In genomic region chr13:81176071-81176470, GRCm38 (mm10) we compare ENCODE assay signal across 16 mouse cellular contexts.
DNase-seq lines count a peak whose midpoint lies in the region; ATAC-seq and TF ChIP-seq lines count a peak whose summit lies in the region.
"Had no signal": no experiment of that assay in that cellular context is flagged by ENCODE, and none has a peak within 500 bp of the region (broad histone marks: within the 10 kb centered on the region; RNA-seq: fewer than 3 reads in every experiment).

No protein-coding gene starts in this region.

- peak; percentile 68 for ATAC-seq in megakaryocyte, adult 5-6 weeks (ENCODE audit: poor library complexity, severe bottlenecking)
- ATAC-seq in midbrain, embryonic 15.5 days (replicated peaks): no peak
- ATAC-seq: forebrain, embryonic 15.5 days; hindbrain, postnatal 0 days had no signal

- H3K27me3 ChIP-seq in thymus, adult 2 months (ENCODE audit: control insufficient read depth, insufficient read depth, low read length): no peaks in the 10 kb centered on the region
- no peaks in the 10 kb centered on the region for H3K27me3 ChIP-seq in midbrain, embryonic 15.5 days (replicated peaks)
- H3K27me3 ChIP-seq: forebrain, embryonic 15.5 days; neural tube, embryonic 13.5 days had no signal

- no peak for TF ChIP-seq CTCF in thymus, adult 2 months (IDR thresholded peaks at IDR 0.05; ENCODE audit: borderline replicate concordance, control insufficient read depth, extremely low read depth, insufficient read depth, low read length, poor library complexity)

- no peak for TF ChIP-seq POLR2A in thymus, adult 2 months (IDR thresholded peaks at IDR 0.05; ENCODE audit: control insufficient read depth, extremely low read depth, insufficient read depth, low read length, poor library complexity)

- no peak overlapping the region for H3K4me2 ChIP-seq in midbrain, embryonic 15.5 days
- H3K4me2 ChIP-seq: forebrain, embryonic 15.5 days; neural tube, embryonic 13.5 days had no signal

- H3K4me3 ChIP-seq in thymus, adult 2 months (ENCODE audit: control insufficient read depth, insufficient read depth, low read length): no peak overlapping the region
- no peak overlapping the region for H3K4me3 ChIP-seq in midbrain, embryonic 15.5 days
- H3K4me3 ChIP-seq: forebrain, embryonic 15.5 days; neural tube, embryonic 13.5 days had no signal

- DNase-seq in B cell, adult 2 months: peak; percentile 31 to 43
- peak; percentile 7 for DNase-seq in NIH3T3 (ENCODE audit: low read depth)
- peak; percentile 22 for DNase-seq in thymus, adult 2 months
- DNase-seq in cerebellum, adult 18-20 months: no peak
- DNase-seq in kidney, adult 9 months: no peak
- DNase-seq in embryo, embryonic 10 days (ENCODE audit: low spot score): no peak
- DNase-seq: adrenal gland, postnatal 36 days; lung, postnatal 4 days; midbrain, embryonic 14.5 days; retina, postnatal 1 day had no signal

- no peaks in the 10 kb centered on the region for H3K36me3 ChIP-seq in thymus, adult 2 months (ENCODE audit: control insufficient read depth, insufficient read depth, low read length)
- H3K36me3 ChIP-seq in midbrain, embryonic 15.5 days (replicated peaks): no peaks in the 10 kb centered on the region
- H3K36me3 ChIP-seq: forebrain, embryonic 15.5 days; G1E; neural tube, embryonic 13.5 days had no signal

- H3K27ac ChIP-seq in thymus, adult 2 months (ENCODE audit: control insufficient read depth, insufficient read depth, low read length): no peak overlapping the region
- no peak overlapping the region for H3K27ac ChIP-seq in midbrain, embryonic 15.5 days
- H3K27ac ChIP-seq: forebrain, embryonic 15.5 days; hindbrain, postnatal 0 days; neural tube, embryonic 13.5 days had no signal

- no peak overlapping the region for H3K9ac ChIP-seq in midbrain, embryonic 15.5 days
- H3K9ac ChIP-seq: forebrain, embryonic 15.5 days; neural tube, embryonic 13.5 days had no signal

- no peaks in the 10 kb centered on the region for H3K9me3 ChIP-seq in midbrain, embryonic 15.5 days
- H3K9me3 ChIP-seq: forebrain, embryonic 15.5 days; G1E; neural tube, embryonic 13.5 days had no signal

- WGBS in thymus, adult 2 months: 6% methylated on average over 3 of the region's 3 CpGs
- WGBS in midbrain, embryonic 15.5 days: 87% methylated on average over 3 of the region's 3 CpGs

- H3K4me1 ChIP-seq in thymus, adult 2 months (replicated peaks; ENCODE audit: control insufficient read depth, insufficient read depth, low read length): no peaks in the 10 kb centered on the region
- H3K4me1 ChIP-seq in midbrain, embryonic 15.5 days: no peaks in the 10 kb centered on the region
- H3K4me1 ChIP-seq: forebrain, embryonic 15.5 days; neural tube, embryonic 13.5 days had no signal

Comparison
In these comparisons a context has a peak if more than half of its experiments do, and no peak if none do; other contexts are left out.
1. DNase-seq: peak in B cell, adult 2 months (2 of 2), NIH3T3 (single experiment) and thymus, adult 2 months (single experiment); none in cerebellum, adult 18-20 months (0 of 2), kidney, adult 9 months (single experiment) and embryo, embryonic 10 days (single experiment).